Mouse (Mus musculus): ENCODE data around the gene Actbl2. TPM values are rescaled to one million over a fixed set of nuclear protein-coding genes. Genes with fewer than 3 reads are reported as not detected.

Gene Actbl2
- total RNA-seq (2021) = not detected

DNA sequence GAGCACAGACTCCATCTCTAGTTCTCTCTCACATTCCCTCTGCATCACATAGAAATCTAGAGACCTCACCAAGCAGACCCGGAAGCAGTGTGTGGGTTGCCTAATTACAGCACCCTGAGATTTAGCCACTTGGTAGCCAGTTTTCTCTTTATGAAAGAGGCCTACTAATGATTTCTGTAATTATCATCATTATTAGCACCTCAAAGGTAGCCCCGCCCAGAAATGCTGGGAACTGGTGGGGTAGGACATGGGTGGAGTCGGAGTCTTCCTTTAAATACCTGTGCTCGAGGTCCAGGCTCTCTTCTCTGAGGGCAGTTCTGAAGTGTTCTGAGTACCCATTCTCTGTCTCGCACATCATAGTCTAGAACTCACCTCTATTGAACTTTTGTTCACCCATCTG, at the start of gene Actbl2:
Gene Actbl2 (plus strand): TSS at position 301 of the 400 bp plus-strand sequence.
- DNase-seq (ENCODE audit: low spot score in 2 of 2) = no peak
- intact Hi-C loops (cut with DNase I) = loop anchor here (1.0 kb wide), 1 partner anchor 12 kb away; no protein-coding TSS in a partner anchor

DNA sequence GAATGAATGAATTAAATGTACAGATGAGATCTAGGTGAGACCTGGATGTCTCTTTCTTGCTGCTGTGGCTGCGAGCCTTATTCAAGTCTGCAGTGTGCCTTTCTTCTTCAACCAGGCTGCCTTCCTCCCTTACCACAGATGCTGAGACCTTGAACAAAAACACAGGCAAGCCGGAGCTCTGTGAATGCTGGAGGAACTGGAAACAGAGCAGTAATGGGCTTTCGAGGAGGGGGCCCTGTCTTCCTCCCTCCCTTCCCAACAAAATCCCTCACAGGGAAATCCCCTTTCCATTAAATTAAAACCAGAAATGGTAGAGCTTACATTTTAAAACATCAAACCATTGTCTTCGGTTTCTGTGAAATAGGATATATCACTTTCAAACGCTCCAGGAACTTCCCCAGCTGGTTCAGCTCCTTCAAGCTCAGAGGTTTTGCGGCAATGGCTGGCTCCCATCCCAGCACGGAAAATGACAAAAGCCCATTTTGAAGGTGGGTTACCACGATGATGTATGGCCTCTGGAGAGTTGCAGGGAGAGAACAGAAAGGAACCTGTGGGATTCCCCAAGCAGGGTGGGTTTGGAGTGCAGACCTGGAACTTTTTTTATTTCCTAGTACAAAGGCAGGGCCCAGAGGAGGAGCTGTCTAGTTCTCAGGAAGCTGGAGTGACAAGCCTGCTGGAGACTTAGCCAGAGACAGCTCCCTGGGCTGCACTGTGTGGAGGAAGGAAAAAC, 44.0 kb upstream of the Actbl2 start:
- intact Hi-C loops (cut with DNase I) = no loop called here
- DNase-seq (ENCODE audit: low spot score in 2 of 2) = no peak

DNA sequence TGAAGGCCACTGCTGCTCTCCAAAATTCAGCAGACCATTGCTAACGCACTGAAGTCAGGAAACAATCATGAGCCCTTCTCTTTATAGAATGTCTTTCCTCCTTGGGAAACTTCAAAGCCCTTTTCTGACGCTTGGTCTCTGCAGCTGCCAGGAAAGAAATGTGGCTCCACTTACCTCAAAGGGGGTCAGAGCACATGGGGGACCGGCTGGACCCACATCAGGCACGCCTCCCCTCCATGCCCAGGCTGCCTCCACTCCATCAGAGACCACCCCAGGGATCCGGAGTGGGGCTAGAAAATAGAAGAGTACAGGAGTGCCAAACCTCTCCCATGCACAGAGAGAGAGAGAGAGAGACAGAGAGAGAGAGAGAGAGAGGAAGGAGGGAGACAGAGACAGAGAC, 26.0 kb upstream of the Actbl2 start:
- no peak for DNase-seq (ENCODE audit: low spot score in 2 of 2)
- intact Hi-C loops (cut with DNase I) = no loop called here

DNA sequence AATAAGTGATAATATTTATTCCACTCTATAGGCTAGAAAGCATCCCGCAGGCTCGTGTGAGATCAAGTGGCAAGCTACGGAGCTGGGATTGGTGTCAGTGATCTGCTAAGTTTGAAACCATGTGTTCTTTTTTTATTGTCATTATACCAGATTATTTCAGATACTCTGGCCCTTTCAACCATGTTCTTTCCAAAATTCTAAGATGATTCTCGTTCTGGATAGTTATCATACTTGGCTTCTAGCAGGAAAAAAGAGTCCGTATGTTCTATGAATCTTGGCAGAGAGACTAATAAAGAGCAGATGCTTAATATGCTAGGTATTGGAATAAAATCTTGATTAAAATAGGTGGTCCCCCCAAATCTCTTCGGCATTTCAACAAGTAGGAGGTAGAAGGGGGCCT, 25.3 kb upstream of the Actbl2 start:
- intact Hi-C loops (cut with DNase I) = no loop called here
- DNase-seq (ENCODE audit: low spot score in 2 of 2) = no peak

DNA sequence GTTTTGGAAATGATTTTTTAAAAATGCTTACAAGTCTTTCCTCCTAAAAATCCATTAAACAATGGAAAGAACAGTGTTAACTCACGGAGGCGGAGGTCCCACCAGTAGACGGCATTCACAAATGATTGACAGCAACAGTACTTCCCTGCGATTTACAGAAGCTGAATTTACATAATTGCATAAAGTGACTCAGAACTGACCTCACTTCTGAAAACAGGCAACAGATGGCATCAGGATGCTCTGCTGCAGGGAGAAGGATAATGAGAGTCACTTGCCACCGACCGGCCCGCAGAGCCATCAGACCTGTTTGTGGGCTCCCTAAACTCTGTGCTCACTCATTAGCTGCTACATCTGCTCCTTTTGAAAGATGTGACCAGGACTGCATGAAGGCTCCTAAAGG, 22.4 kb upstream of the Actbl2 start:
- intact Hi-C loops (cut with DNase I) = no loop called here
- DNase-seq (ENCODE audit: low spot score in 2 of 2) = peak in 1 of 2 experiments; percentile 23

DNA sequence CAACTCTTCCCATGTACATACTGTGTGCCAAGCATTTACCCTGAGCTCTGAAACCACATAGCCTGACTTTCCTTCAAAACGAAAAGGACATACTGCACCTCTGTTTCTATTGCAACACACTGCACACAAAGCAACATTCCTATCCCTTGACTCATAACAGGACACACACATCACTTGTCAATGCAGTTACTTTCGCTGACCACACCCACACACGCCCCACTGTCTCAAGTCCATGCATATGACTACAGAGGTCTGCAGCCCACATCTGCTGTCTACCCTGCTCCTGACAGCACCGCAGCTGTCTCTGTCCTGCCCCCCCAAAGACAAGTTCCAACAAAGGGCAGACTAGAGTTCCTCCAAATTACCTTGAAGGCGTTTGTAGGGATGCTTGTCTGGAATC, 21.5 kb upstream of the Actbl2 start:
- DNase-seq (ENCODE audit: low spot score in 2 of 2) = no peak
- intact Hi-C loops (cut with DNase I) = no loop called here

DNA sequence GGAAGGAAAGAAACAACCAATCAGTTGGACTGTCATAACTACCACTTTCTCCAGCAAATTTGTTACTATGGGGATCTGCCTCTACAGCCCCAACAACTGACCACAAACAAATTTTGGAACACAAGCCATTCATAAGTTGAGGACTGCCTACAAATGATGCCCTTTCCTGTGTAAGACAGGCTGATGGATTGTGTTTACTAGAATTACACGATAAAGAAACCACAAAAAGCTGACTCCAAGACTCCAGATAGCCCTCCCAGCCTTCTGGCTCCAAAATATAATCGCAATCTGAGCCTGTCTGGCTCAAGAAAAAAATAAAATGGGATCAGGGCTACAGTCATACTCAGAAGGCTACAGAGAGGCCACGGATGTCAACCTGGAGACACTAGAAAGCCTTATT, 20.2 kb upstream of the Actbl2 start:
- no peak for DNase-seq (ENCODE audit: low spot score in 2 of 2)
- intact Hi-C loops (cut with DNase I) = no loop called here

DNA sequence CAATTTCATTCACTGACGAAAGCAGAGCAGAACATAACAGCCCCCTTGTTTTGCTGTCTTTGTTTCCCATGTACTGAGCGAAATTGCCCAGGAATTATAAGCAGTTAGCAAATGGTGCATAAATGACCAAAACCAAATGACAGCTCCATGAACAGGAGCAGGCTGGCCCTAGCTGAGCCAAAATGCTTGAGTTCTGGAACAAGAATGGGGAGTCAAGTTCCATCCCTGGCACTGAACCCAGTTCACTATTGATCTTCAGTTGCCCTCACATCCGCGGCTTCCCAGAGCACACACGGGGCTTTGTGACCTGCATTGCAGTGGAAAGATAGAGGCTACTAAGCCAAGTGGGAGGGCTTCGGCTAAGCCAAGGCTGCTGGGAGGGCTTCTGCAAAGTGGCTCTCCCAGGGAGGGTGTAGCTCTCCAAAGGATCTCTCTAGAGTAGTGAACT, 19.1 kb upstream of the Actbl2 start:
- intact Hi-C loops (cut with DNase I) = loop anchor here (2.0 to 5.0 kb wide), 6 partner anchors 138 to 843 kb away; no protein-coding TSS in a partner anchor

DNA sequence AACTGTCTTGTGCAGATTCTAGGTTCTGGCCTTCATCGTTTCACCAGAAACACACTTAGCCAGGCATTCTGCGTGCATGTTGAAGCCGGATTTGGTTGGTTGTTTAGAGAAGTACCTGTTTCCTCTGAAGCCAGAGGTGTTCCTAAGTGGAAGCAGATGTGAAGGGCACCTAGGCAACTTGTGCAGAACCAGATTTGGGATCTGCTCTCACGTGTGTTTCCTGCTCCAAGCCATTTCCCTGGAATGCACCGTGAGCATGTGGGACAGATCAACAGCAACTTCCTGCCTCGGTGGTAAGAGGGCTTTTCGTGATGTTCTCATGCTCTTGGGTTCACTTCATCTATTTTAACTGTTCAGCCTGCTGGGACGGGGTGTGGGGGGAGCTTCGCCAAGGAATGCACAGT, 18.4 kb upstream of the Actbl2 start:
- intact Hi-C loops (cut with DNase I) = loop anchor here (2.0 to 5.0 kb wide), 6 partner anchors 139 to 844 kb away; no protein-coding TSS in a partner anchor
- DNase-seq (ENCODE audit: low spot score in 2 of 2) = no peak

More for the DNA sequence above, 19.1 kb upstream of the Actbl2 start:
- no peak for DNase-seq (ENCODE audit: low spot score in 2 of 2)

DNA sequence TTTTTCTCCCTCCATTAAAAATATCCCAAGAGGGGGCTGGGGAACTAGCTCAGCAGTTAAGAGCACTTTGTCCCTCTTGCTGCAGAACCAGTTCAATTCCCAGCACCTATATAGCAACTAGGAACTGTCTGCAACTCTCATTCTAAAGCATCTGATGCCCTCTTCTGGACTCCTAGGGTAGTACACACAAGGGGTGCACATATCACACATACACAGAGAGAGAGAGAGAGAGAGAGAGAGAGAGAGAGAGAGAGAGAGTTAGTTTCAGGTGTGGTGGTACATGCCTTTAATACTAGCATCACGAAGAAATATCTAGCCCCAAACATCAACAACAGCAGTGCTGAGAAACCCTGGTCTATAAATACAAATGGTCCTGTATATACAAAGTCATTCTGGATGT, 17.5 kb upstream of the Actbl2 start:
- intact Hi-C loops (cut with DNase I) = loop anchor here (2.0 to 5.0 kb wide), 6 partner anchors 140 to 844 kb away; no protein-coding TSS in a partner anchor
- no peak for DNase-seq (ENCODE audit: low spot score in 2 of 2)

DNA sequence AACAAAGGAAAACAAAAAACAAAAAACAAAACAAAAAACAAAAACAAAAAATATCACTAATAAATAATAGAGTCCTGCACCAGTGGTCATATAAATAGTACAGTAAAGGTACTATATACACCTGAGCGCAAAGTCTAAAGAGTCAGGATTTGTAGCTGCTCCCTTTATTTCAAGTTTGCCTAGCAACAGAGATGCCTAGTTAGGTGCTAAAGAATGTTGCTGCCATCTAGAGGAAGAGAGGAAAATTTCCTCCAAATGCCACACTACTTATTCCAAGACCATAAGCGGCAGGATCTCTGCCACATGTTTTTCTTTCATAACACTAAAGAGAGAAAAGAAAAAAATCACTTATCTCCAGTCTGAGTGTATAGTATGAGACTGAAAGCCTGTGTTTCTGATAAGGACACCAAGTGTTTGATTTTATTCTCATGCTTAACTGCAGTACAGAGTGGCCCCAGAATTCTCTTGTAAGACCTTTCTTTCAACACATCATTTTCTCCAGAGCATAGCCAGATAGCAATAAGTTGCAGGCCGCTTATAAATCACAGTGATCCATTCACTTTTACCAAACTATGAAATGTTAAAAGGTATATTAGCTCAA, 16.8 kb upstream of the Actbl2 start:
- intact Hi-C loops (cut with DNase I) = loop anchor here (2.0 to 5.0 kb wide), 7 partner anchors 141 to 855 kb away; no protein-coding TSS in a partner anchor
- DNase-seq (ENCODE audit: low spot score in 2 of 2) = no peak

DNA sequence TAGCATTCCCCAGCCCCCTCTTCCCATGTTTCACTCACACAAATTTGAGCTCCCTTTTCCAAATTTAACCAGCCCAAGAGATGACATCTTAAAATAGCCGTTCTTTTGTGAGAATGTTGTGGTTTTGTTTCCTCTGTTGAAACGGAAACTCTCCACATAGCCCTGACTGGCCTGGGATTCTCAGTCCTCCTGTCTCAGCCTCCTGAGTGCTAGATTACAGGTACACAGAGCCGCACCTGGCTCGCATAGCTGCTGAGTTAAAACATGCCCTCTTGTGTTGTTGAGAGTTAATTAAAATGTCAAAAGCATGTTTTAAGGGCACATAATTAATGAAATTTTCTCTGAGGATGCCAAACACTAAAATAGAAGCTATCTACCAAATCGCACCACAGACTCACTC, 3.7 kb upstream of the Actbl2 start:
- intact Hi-C loops (cut with DNase I) = no loop called here
- DNase-seq (ENCODE audit: low spot score in 2 of 2) = no peak

DNA sequence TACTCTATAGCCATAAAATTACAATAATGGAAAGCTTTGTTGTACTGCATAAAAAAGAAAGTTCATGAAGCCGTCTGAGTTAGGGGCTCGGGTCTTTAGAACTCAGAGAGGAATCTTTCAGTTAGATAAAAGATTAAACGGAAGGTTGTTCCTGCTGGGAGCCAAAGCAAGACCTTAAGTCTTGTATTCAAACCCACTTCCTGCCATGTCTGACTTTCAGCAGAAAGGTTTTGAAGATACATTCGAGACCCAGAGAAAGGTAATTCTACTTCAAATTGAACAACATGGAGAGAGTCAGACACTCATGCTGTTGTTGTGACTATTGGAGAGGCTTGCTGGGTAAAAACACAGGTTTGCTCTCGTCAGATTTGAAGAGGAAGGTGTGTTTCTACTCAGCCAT, 3.0 kb upstream of the Actbl2 start:
- intact Hi-C loops (cut with DNase I) = no loop called here
- no peak for DNase-seq (ENCODE audit: low spot score in 2 of 2)

DNA sequence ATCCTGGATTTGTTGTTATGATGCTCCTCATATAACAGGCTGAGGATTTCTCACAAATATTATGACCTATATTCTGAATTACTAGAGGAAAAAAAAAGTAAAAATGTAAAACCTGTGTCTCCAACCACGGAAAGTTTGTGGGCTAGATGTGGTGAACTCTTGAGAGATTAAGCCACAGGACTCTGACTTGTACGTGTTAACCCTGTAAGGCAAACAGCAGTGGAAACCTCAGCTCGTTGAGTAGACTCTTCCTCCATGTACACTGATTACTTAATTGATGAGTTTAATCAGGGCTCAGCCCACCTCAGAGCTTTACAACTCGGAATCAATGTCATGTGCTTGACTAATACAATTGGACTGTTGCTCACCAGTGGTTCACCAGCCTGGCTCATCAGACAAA, 3.2 kb downstream of the Actbl2 start:
- intact Hi-C loops (cut with DNase I) = no loop called here
- DNase-seq (ENCODE audit: low spot score in 2 of 2) = no peak

DNA sequence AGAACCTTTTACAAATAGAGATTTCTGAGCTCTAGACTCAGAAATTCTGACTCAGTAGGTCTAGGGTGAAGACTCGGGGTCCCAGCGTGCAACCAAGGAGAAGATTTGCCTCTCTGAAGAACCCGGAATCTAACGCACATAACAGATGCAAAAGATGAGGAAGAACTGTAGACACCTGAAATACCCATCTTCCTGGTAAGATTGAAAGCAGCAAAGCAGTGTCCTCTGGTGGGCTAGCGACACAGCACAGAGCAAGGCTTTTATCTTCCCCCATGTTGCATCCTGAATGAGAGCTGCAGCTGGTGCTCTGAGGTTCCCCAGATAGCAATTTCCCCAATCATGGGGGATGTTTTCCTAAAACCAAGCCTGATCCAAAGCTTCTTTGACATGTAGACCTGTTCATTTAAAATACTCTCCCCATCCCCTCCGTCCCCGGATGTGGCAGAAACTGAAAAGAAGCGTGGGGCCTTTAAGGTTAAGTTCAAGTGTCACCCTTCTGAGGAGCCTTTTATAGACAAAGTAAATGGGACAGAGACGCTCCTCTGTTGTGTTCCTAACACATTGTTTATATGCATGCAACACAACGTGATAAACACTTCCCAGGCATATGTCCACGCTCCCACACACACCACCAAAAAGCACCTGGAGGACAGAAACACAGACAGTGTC, 3.7 kb downstream of the Actbl2 start:
- DNase-seq (ENCODE audit: low spot score in 2 of 2) = no peak
- intact Hi-C loops (cut with DNase I) = no loop called here

DNA sequence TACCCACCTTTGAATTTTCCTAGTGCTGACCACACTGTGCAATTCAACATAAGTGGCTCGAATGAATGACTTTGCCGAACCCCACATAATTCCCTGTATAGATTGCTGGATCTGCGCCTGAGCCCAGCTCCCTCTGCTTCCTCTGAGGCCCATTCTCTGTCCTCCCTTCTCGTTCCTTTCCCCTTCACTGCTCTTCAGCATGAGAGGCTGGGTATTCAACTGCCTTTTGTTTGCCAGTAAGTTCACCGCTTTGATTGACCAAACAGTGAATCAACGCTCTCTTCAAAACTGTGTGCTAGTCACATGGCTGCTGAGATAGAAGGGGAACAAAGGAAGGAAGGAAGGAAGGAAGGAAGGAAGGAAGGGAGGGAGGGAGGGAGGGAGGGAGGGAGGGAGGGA, 4.3 kb downstream of the Actbl2 start:
- no peak for DNase-seq (ENCODE audit: low spot score in 2 of 2)
- intact Hi-C loops (cut with DNase I) = no loop called here

DNA sequence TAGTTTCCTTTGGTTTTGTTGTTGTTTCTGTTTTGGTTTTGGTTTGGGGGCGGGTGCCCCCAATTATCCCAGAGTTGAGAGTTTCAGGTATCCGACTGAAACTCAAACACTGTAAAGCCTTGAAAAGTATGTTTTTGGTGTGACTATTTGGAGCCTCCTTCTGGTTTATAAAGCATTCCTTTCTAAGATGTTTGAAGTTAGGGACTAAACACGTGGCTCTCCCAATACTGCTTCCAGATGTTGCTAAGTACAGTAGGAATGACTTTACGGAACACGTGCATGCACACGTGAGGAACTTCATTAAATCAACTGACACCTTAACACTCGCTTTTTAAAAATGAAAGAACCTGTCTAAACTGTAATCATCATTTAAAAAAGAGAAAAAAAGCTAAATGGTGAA, 4.9 kb downstream of the Actbl2 start:
- intact Hi-C loops (cut with DNase I) = loop anchor here (5.0 kb wide), 2 partner anchors 43 to 138 kb away; no protein-coding TSS in a partner anchor

DNA sequence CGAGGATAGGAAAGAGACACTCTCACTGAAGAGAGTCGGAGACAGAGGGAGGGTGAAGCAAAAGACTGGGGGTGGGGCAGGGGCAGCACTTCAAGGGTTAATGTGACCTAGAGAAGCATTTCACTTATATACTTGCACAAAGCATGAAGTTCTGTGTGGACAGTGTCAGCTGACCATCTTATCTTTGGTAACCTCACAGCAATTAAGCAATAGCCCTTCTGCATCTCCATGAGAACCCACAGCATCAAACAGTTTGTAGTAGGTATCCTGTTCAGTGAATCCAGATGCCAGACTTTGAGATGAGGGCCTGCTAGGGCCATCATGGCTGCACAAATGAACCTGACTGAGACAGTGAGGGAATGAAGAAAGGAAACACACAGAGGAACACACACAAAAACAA, 8.4 kb downstream of the Actbl2 start:
- intact Hi-C loops (cut with DNase I) = loop anchor here (5.0 kb wide), 2 partner anchors 39 to 134 kb away; no protein-coding TSS in a partner anchor
- no peak for DNase-seq (ENCODE audit: low spot score in 2 of 2)

More for the DNA sequence above, 4.9 kb downstream of the Actbl2 start:
- no peak for DNase-seq (ENCODE audit: low spot score in 2 of 2)

DNA sequence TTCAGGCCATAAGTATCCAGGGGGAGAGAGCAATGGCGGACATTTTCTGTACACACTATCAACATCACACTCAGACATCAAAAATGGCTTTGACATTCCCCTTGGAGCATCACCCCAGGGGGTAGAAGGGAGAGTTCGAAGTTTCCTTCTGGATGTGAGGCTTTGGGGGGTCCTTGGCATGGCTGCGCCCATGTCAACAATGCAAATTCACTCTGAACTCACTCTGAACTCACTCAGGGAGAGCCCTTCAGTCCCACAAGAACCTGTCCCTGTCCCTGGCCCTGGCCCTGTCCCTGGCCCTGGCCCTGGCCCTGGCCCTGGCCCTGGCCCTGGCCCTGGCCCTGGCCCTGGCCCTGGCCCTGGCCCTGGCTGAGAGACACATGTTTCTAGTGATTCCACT, 8.9 kb downstream of the Actbl2 start:
- no peak for DNase-seq (ENCODE audit: low spot score in 2 of 2)
- intact Hi-C loops (cut with DNase I) = loop anchor here (5.0 kb wide), 2 partner anchors 39 to 134 kb away; no protein-coding TSS in a partner anchor

DNA sequence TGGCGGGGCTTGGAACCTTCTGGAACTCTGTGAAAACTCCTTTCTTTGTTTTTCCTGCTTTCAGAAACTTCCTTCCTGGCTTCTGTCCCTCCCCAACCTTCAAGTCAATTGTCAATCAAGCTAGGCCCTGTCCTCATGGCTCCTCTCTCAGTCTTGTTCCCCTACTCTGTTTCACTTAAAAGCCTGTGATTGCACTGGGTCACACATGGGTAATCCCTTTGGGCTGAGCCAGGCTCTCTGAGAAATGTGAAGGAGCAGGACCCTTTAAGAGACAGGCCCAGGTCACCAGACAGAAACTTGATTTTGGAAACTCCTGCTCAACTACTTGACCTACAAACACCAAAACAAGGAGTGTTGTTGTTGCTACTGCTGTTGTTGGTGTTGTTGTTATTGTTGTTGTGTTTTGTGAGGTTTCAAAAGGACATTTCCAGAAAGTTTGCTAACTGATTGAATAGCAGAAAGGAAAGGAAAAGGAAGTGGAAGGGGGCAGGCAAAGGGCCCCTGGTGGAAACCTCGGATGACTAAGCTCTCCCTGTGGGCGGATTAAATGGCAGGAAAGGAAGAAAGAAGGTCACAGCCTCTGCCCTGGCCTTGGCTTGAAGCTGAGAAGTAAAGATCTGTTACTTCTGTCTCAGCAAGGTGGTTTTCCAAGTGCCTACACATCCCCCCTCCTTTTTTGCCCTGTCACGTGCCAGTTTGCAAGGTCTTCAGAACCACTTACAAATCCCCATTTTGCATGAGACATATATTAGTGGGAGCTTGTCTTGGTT, 10.6 kb downstream of the Actbl2 start:
- intact Hi-C loops (cut with DNase I) = no loop called here
- DNase-seq (ENCODE audit: low spot score in 2 of 2) = no peak
